Mouse (Mus musculus) layer of hippocampus, adult 2 months (tissue): ENCODE measurements at regions not wholly inside any gene's neighbourhood (a gene's known extent, or its start where the extent isn't known, plus 50 kb on each side); places are given as distances from the start of the nearest gene placed in this dataset.

ENCODE experiments used
- DNase-seq, 2 experiments: peaks; one replicate each; pipeline ENCODE4 v3.0.0; 2022; ENCODE audit warnings: low spot score in 2 of 2
- H3K27ac ChIP-seq: fragments of 200-600 bp; 2 replicates; pipeline ENCODE4 v1.8.1; 2022
- H3K4me3 ChIP-seq: fragments of 200-600 bp; 2 replicates; pipeline ENCODE4 v1.8.1; 2022; ENCODE audit warnings: mild to moderate bottlenecking
- CTCF ChIP-seq: fragments of 200-600 bp; conservative IDR thresholded peaks from 2 replicates; pipeline ENCODE4 v1.8.1; 2022; ENCODE audit warnings: antibody characterized with exemption, mild to moderate bottlenecking, moderate library complexity

GRCm38 (mm10) chr5:54358221-54358620 is 359.9 kb downstream of the Stim2 start:
- no peak for TF ChIP-seq CTCF
- Histone ChIP-seq H3K4me3 (no peak overlapping the region), H3K27ac (no peak overlapping the region)
- no peak for DNase-seq
